Mouse (Mus musculus): ENCODE data around the gene Olfr982.

Olfr982 gene

GRCm38 (mm10) chr9:40073529-40073928 lies at the start of gene Olfr982:
Gene Olfr982 (plus strand): TSS chr9:40073829.
- in situ Hi-C loops (cut with MboI), result no loop called here

GRCm38 (mm10) chr9:40050138-40050537 lies 23.5 kb upstream of the Olfr982 start:
- in situ Hi-C loops (cut with MboI), result no loop called here

GRCm38 (mm10) chr9:40093495-40093894 lies 19.9 kb downstream of the Olfr982 start, which contains the start of gene Olfr983:
Gene Olfr983 (minus strand): TSS chr9:40093595.
- in situ Hi-C loops (cut with MboI), result no loop called here

- in situ Hi-C loops (cut with MboI), result no loop called here
Measured at GRCm38 (mm10) chr9:40094769-40095168, 21.1 kb downstream of the Olfr982 start.

- in situ Hi-C loops (cut with MboI), result no loop called here
Measured at GRCm38 (mm10) chr9:40114106-40114505, 40.5 kb downstream of the Olfr982 start, which contains the start of gene Olfr984. Gene Olfr984 (minus strand): TSS chr9:40114206.

GRCm38 (mm10) chr9:40116645-40117286 lies 43.1 kb downstream of the Olfr982 start:
- in situ Hi-C loops (cut with MboI), result no loop called here

- in situ Hi-C loops (cut with MboI), result no loop called here
Measured at GRCm38 (mm10) chr9:40117287-40117659, 43.6 kb downstream of the Olfr982 start.

All from mature B cell (primary cell).